Mouse (Mus musculus) urinary bladder, postnatal 10 days (tissue): ENCODE results near the gene Ddx55.
"Not testable (repeated sequence)": the region's sequence is repeated elsewhere in the genome, so short reads cannot be mapped to it uniquely, and the experiment has no call there.

ENCODE experiments used
- DNase-seq: peaks from one replicate; pipeline ENCODE4 v3.0.0; 2022; ENCODE audit warnings: low spot score

The Ddx55 gene

GRCm38 (mm10) chr5:124538813-124539792 lies 13.6 kb upstream of the Ddx55 start:
- DNase-seq, result no peak

GRCm38 (mm10) chr5:124539905-124540304 lies 12.8 kb upstream of the Ddx55 start:
- no peak for DNase-seq

GRCm38 (mm10) chr5:124540383-124540786 lies 12.3 kb upstream of the Ddx55 start, which contains the start of gene Tmed2:
Gene Tmed2, plus strand, starts transcription at chr5:124540695.
- DNase-seq, result peak; percentile 72

- peak; percentile 48 for DNase-seq
Observed at GRCm38 (mm10) chr5:124540905-124541601, 11.6 kb upstream of the Ddx55 start.

- no peak for DNase-seq
Observed at GRCm38 (mm10) chr5:124541602-124541973, 11.1 kb upstream of the Ddx55 start.

- DNase-seq, result not testable (repeated sequence)
Observed at GRCm38 (mm10) chr5:124550737-124551136, 1.9 kb upstream of the Ddx55 start.

GRCm38 (mm10) chr5:124551349-124552093 lies 1.1 kb upstream of the Ddx55 start:
- DNase-seq, result not testable (repeated sequence)

- no peak for DNase-seq
Observed at GRCm38 (mm10) chr5:124552094-124552472, 581 bp upstream of the Ddx55 start.

- no peak for DNase-seq
Observed at GRCm38 (mm10) chr5:124553607-124554006, 943 bp downstream of the Ddx55 start.

GRCm38 (mm10) chr5:124555145-124555544 lies 2.5 kb downstream of the Ddx55 start:
- no peak for DNase-seq

GRCm38 (mm10) chr5:124571068-124571467 lies 18.4 kb downstream of the Ddx55 start:
- no peak for DNase-seq

GRCm38 (mm10) chr5:124575467-124575866 lies 22.8 kb downstream of the Ddx55 start:
- DNase-seq, result no peak

GRCm38 (mm10) chr5:124578633-124579317 lies 26.1 kb downstream of the Ddx55 start, which contains the start of the genes Eif2b1 and Gtf2h3:
Gene Eif2b1, minus strand, starts transcription at chr5:124579131.
Gene Gtf2h3, plus strand, starts transcription at chr5:124579140.
- peak; percentile 83 for DNase-seq

GRCm38 (mm10) chr5:124582515-124582914 lies 29.9 kb downstream of the Ddx55 start:
- no peak for DNase-seq

GRCm38 (mm10) chr5:124592768-124593167 lies 40.1 kb downstream of the Ddx55 start:
- no peak for DNase-seq

- peak; percentile 74 for DNase-seq
Observed at GRCm38 (mm10) chr5:124598224-124599174, 45.8 kb downstream of the Ddx55 start.

- not testable (repeated sequence) for DNase-seq
Observed at GRCm38 (mm10) chr5:124599726-124600125, 47.1 kb downstream of the Ddx55 start.

- no peak for DNase-seq
Observed at GRCm38 (mm10) chr5:124602349-124602748, 49.7 kb downstream of the Ddx55 start.

- DNase-seq, result no peak
Observed at GRCm38 (mm10) chr5:124604296-124604695, 51.6 kb downstream of the Ddx55 start.

GRCm38 (mm10) chr5:124605041-124605622 lies 52.5 kb downstream of the Ddx55 start:
- no peak for DNase-seq
